Mouse (Mus musculus) MEL (cell line): Measurements from ENCODE around the gene Hs3st4. TPM values are rescaled to one million over a fixed set of nuclear protein-coding genes. Genes with fewer than 3 reads are reported as not detected.

Source experiments
- DNase-seq: peaks from one replicate; pipeline ENCODE4 v3.0.0; 2011; ENCODE audit warnings: low read depth, low spot score
- H3K27ac ChIP-seq: 2 replicates; pipeline ENCODE4 v1.5.1; 2012; ENCODE audit warnings: low read depth, mild to moderate bottlenecking, control low read depth, low read length, moderate library complexity; ENCODE audit not compliant: control insufficient read depth
- H3K27me3 ChIP-seq, 2 experiments: fragments of 150-350 bp in 1 of 2; sonication (generic) in 1 of 2; 2 replicates each; pipeline ENCODE4 v1.6.1; 2012; ENCODE audit warnings: low read length in 2 of 2, mild to moderate bottlenecking in 2 of 2, improper control_type of control experiment in 1 of 2, moderate library complexity in 1 of 2; ENCODE audit not compliant: insufficient read depth in 2 of 2, control insufficient read depth in 1 of 2
- H3K36me3 ChIP-seq, 2 experiments: 2 replicates each; pipeline ENCODE4 v1.6.1; 2012 to 2014; ENCODE audit warnings: low read length in 2 of 2, improper control_type of control experiment in 1 of 2, inconsistent platforms in 1 of 2, mild to moderate bottlenecking in 1 of 2; ENCODE audit not compliant: insufficient read depth in 2 of 2, control insufficient read depth in 1 of 2
- H3K4me1 ChIP-seq, 2 experiments: fragments of 150-350 bp in 1 of 2; sonication (generic) in 1 of 2; 2 replicates each; pipeline ENCODE4 v1.6.1; 2012; ENCODE audit warnings: low read length in 2 of 2, improper control_type of control experiment in 1 of 2, mild to moderate bottlenecking in 1 of 2; ENCODE audit not compliant: insufficient read depth in 2 of 2, control insufficient read depth in 1 of 2
- H3K4me3 ChIP-seq, 2 experiments: fragments of 150-350 bp in 1 of 2; sonication (generic) in 1 of 2; 2 replicates each; pipeline ENCODE4 v1.5.1; 2012; ENCODE audit warnings: low read depth in 2 of 2, low read length in 2 of 2, mild to moderate bottlenecking in 2 of 2, moderate library complexity in 2 of 2, control low read depth in 1 of 2, improper control_type of control experiment in 1 of 2; ENCODE audit not compliant: control insufficient read depth in 1 of 2, insufficient read depth in 1 of 2
- H3K79me2 ChIP-seq: 2 replicates; pipeline ENCODE4 v1.6.1; 2012; ENCODE audit warnings: mild to moderate bottlenecking, low read length, moderate library complexity; ENCODE audit not compliant: control insufficient read depth, poor library complexity, insufficient read depth
- H3K9ac ChIP-seq: 2 replicates; pipeline ENCODE4 v1.6.1; 2012; ENCODE audit warnings: low read depth, mild to moderate bottlenecking, control low read depth, low read length, moderate library complexity; ENCODE audit not compliant: control insufficient read depth, poor library complexity, severe bottlenecking
- H3K9me3 ChIP-seq: fragments of 150-350 bp; sonication (generic); replicated peaks from 2 replicates; pipeline ENCODE4 v1.6.1; 2012; ENCODE audit warnings: mild to moderate bottlenecking, low read length, improper control_type of control experiment, moderate library complexity; ENCODE audit not compliant: insufficient read depth
- BHLHE40 ChIP-seq: IDR thresholded peaks from 2 replicates; pipeline ENCODE4 v1.6.1; 2012; ENCODE audit warnings: low read depth, mild to moderate bottlenecking, inconsistent platforms, low read length, improper control_type of control experiment, borderline replicate concordance
- EP300 ChIP-seq, 2 experiments: IDR thresholded peaks; 2 replicates each; pipeline ENCODE4 v1.6.1; 2011; ENCODE audit warnings: improper control_type of control experiment in 2 of 2, low read length in 2 of 2, low read depth in 1 of 2, mild to moderate bottlenecking in 1 of 2
- GABPA ChIP-seq: IDR thresholded peaks from 2 replicates; pipeline ENCODE4 v1.6.1; 2012; ENCODE audit warnings: low read depth, mild to moderate bottlenecking, inconsistent platforms, low read length, improper control_type of control experiment, moderate library complexity
- HCFC1 ChIP-seq: IDR thresholded peaks from 2 replicates; pipeline ENCODE4 v1.6.1; 2012; ENCODE audit warnings: low read depth, mild to moderate bottlenecking, inconsistent platforms, low read length, improper control_type of control experiment, moderate library complexity
- JUND ChIP-seq: IDR thresholded peaks from 2 replicates; pipeline ENCODE4 v1.6.1; 2011; ENCODE audit warnings: low read depth, mild to moderate bottlenecking, improper control_type of control experiment, low read length
- KAT2A ChIP-seq: conservative IDR thresholded peaks from 2 replicates; pipeline ENCODE4 v1.6.1; 2012; ENCODE audit warnings: low read depth, low read length, improper control_type of control experiment, inconsistent platforms
- MAFK ChIP-seq: IDR thresholded peaks from 2 replicates; pipeline ENCODE4 v1.6.1; 2011; ENCODE audit warnings: low read depth, mild to moderate bottlenecking, low read length, improper control_type of control experiment, borderline replicate concordance
- MAZ ChIP-seq: IDR thresholded peaks from 2 replicates; pipeline ENCODE4 v1.6.1; 2012; ENCODE audit warnings: low read depth, mild to moderate bottlenecking, inconsistent platforms, low read length, improper control_type of control experiment
- MXI1 ChIP-seq: IDR thresholded peaks from 2 replicates; pipeline ENCODE4 v1.6.1; 2011; ENCODE audit warnings: mild to moderate bottlenecking, low read depth, low read length, improper control_type of control experiment
- MYB ChIP-seq: IDR thresholded peaks from 2 replicates; pipeline ENCODE4 v1.6.1; 2011; ENCODE audit warnings: mild to moderate bottlenecking, low read depth, low read length, improper control_type of control experiment
- NRF1 ChIP-seq: IDR thresholded peaks from 2 replicates; pipeline ENCODE4 v1.6.1; 2014; ENCODE audit warnings: low read depth, mild to moderate bottlenecking, inconsistent platforms, low read length, improper control_type of control experiment, moderate library complexity; ENCODE audit not compliant: poor library complexity, insufficient read depth, severe bottlenecking
- POLR2A ChIP-seq, 2 experiments: IDR thresholded peaks; 2 replicates each; pipeline ENCODE4 v1.6.1; 2011 to 2012; ENCODE audit warnings: low read length in 2 of 2, mild to moderate bottlenecking in 2 of 2, control low read depth in 1 of 2, improper control_type of control experiment in 1 of 2, low read depth in 1 of 2, moderate library complexity in 1 of 2; ENCODE audit not compliant: control insufficient read depth in 1 of 2, insufficient read depth in 1 of 2, poor library complexity in 1 of 2
- POLR2AphosphoS2 ChIP-seq: IDR thresholded peaks from 2 replicates; pipeline ENCODE4 v1.6.1; 2011; ENCODE audit warnings: low read length, improper control_type of control experiment
- POLR2AphosphoS5 ChIP-seq: IDR thresholded peaks from 2 replicates; pipeline ENCODE4 v1.6.1; 2012; ENCODE audit warnings: low read depth, borderline replicate concordance, mild to moderate bottlenecking, inconsistent platforms, low read length, moderate library complexity, mixed read lengths
- RAD21 ChIP-seq: IDR thresholded peaks from 2 replicates; pipeline ENCODE4 v1.6.1; 2011; ENCODE audit warnings: mild to moderate bottlenecking, low read depth, low read length, improper control_type of control experiment
- USF2 ChIP-seq, 2 experiments: IDR thresholded peaks; 2 replicates each; pipeline ENCODE4 v1.6.1; 2011 to 2012; ENCODE audit warnings: improper control_type of control experiment in 2 of 2, low read length in 2 of 2, borderline replicate concordance in 1 of 2, inconsistent platforms in 1 of 2, low read depth in 1 of 2, mild to moderate bottlenecking in 1 of 2; ENCODE audit not compliant: insufficient read depth in 1 of 2
- ZC3H11A ChIP-seq: IDR thresholded peaks from 2 replicates; pipeline ENCODE4 v1.6.1; 2012; ENCODE audit warnings: low read depth, mild to moderate bottlenecking, inconsistent platforms, low read length, improper control_type of control experiment
- polyA plus RNA-seq, 2 experiments: library from polyadenylated mRNA; stranded (reverse) in 1 of 2; unstranded in 1 of 2; fragments of >175 nt in 1 of 2; fragments of >200 nt in 1 of 2; gene quantifications; 2 replicates each; pipeline versions ENCODE4 v1.2.1 to v1.2.4; 2012; ENCODE audit warnings: low replicate concordance in 2 of 2, low read depth in 1 of 2; ENCODE audit not compliant: insufficient read length in 2 of 2, insufficient read depth in 1 of 2, missing spikeins in 1 of 2
- total RNA-seq: library from RNA; depleted of rRNA; stranded (reverse); fragments of 300-350 nt; gene quantifications from 2 replicates; pipeline ENCODE4 v1.2.3, GENCODE M21; 2012

Hs3st4 gene
- total and polyA plus RNA-seq, 3 experiments = not detected

GRCm38 (mm10) chr7:124168796-124169195 lies 186.1 kb downstream of the Hs3st4 start:
- Histone ChIP-seq H3K9me3 (no peaks in the 10 kb centered on the region), H3K27ac (no peak overlapping the region), H3K27me3 (no peaks in the 10 kb centered on the region), H3K9ac (no peak overlapping the region), H3K4me3 (no peak overlapping the region), H3K36me3 (no peaks in the 10 kb centered on the region), H3K79me2 (no peaks in the 10 kb centered on the region), H3K4me1 (no peaks in the 10 kb centered on the region)
- DNase-seq = no peak
- TF ChIP-seq JUND (no peak), MXI1 (no peak), HCFC1 (no peak), EP300 (IDR thresholded peaks at IDR 0.05; ENCODE audit: low read depth in 1 of 2, low read length in 2 of 2) (no peak)

DNA sequence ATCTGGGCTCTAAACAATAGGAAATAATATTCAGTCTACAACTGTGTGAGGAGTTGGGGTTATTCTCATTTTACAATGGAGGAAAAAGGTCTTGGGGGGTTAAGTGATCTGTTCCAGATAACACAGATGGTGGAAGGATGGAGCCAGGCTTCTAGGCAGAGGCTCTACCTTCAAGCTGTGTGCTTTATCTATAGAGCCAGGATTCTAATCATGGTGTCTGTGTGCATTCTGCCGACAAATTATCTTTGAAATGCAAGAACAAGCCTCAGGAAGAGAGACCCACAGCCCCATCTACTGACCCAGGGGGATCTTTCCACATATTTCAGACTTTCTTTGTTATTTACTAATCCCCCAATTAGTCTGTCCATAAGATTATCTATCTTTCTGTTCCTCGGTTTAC lies 187.3 kb downstream of the Hs3st4 start:
- H3K27me3 ChIP-seq = no peaks in the 10 kb centered on the region
- no peak overlapping the region for H3K27ac ChIP-seq
- H3K36me3 ChIP-seq = no peaks in the 10 kb centered on the region
- H3K9me3 ChIP-seq = no peaks in the 10 kb centered on the region
- no peak for TF ChIP-seq HCFC1
- TF ChIP-seq USF2 (IDR thresholded peaks at IDR 0.05; ENCODE audit: borderline replicate concordance in 1 of 2, insufficient read depth in 1 of 2, low read depth in 1 of 2, low read length in 2 of 2) = no peak
- TF ChIP-seq POLR2AphosphoS5 = no peak
- no peak for TF ChIP-seq NRF1
- TF ChIP-seq BHLHE40 = no peak
- no peak for TF ChIP-seq GABPA
- TF ChIP-seq POLR2A (IDR thresholded peaks at IDR 0.05; ENCODE audit: control insufficient read depth in 1 of 2, insufficient read depth in 1 of 2, low read depth in 1 of 2, low read length in 2 of 2, poor library complexity in 1 of 2) = no peak
- no peak for TF ChIP-seq MAFK
- no peak for TF ChIP-seq POLR2AphosphoS2
- TF ChIP-seq MYB = no peak
- no peak for TF ChIP-seq MAZ
- no peak overlapping the region for H3K4me3 ChIP-seq
- no peaks in the 10 kb centered on the region for H3K79me2 ChIP-seq
- H3K9ac ChIP-seq = no peak overlapping the region
- DNase-seq = no peak
- no peaks in the 10 kb centered on the region for H3K4me1 ChIP-seq

- Histone ChIP-seq H3K4me1 (no peaks in the 10 kb centered on the region), H3K4me3 (no peak overlapping the region), H3K9me3 (no peaks in the 10 kb centered on the region), H3K27ac (no peak overlapping the region), H3K79me2 (no peaks in the 10 kb centered on the region), H3K36me3 (no peaks in the 10 kb centered on the region), H3K9ac (no peak overlapping the region), H3K27me3 (no peaks in the 10 kb centered on the region)
- TF ChIP-seq EP300 (IDR thresholded peaks at IDR 0.05; ENCODE audit: low read depth in 1 of 2, low read length in 2 of 2) (no peak), RAD21 (no peak), ZC3H11A (no peak), KAT2A (no peak), JUND (no peak)
- no peak for DNase-seq
These were observed 189.3 kb downstream of the Hs3st4 start for GRCm38 (mm10) chr7:124171992-124172391.
